Mouse (Mus musculus): ENCODE measurements around the gene Map3k5. TPM values are rescaled to one million over a fixed set of nuclear protein-coding genes. Genes with fewer than 3 reads are reported as not detected.

Gene Map3k5
- total and polyA plus RNA-seq, 3 experiments = 0.35 to 0.97 TPM; not detected in 1

DNA sequence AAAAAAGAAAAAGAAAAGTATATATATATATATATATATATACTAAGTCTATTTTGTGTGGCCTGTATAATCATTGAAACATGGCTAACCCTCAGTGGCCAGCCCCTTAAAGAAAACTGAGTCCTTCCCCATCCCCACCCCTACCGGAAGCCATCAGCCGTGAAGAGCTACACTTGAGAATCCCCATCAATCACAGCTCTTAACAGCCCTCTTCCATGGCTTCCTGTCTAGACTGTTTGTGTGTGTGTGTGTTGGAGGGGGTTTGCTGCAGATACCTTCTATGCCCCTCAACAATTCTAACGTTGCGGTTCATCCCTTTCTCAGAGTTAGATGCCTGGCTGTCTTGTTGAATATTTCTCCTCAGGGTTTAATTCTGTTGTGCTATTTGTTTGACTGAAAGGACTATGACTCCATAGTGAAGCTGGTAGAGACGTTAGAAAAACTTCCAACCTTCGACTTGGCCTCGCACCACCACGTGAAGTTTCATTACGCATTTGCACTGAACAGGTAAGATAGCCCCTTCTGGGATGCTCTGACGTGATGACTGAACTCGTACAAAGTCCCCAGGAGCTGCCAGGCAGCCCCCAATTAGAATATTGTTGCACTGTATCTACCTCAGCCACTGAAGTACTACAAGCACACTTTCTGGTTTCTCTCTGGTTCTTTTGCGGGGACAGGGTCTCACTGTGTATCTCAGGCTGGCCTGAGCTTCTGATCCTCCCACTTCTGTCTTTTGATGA is 91.7 kb downstream of the Map3k5 start:
- H3K79me2 ChIP-seq (ENCODE audit: control insufficient read depth, insufficient read depth, low read length, poor library complexity) = no peaks in the 10 kb centered on the region
- H3K27me3 ChIP-seq (ENCODE audit: control insufficient read depth in 1 of 2, insufficient read depth in 2 of 2, low read length in 2 of 2) = no peaks in the 10 kb centered on the region
- no peaks in the 10 kb centered on the region for H3K9me3 ChIP-seq (replicated peaks; ENCODE audit: insufficient read depth, low read length)
- no peak for DNase-seq (ENCODE audit: low read depth, low spot score)
- no peak for TF ChIP-seq POLR2AphosphoS5 (IDR thresholded peaks at IDR 0.05; ENCODE audit: borderline replicate concordance, low read depth, low read length)
- TF ChIP-seq CHD1 (IDR thresholded peaks at IDR 0.05; ENCODE audit: low read depth, low read length) = no peak
- TF ChIP-seq E2F4 (IDR thresholded peaks at IDR 0.05; ENCODE audit: borderline replicate concordance, low read depth, low read length) = no peak
- no peak for TF ChIP-seq MAZ (IDR thresholded peaks at IDR 0.05; ENCODE audit: low read depth, low read length)
- TF ChIP-seq TCF12 (IDR thresholded peaks at IDR 0.05; ENCODE audit: low read depth, low read length) = no peak
- TF ChIP-seq KAT2A (conservative IDR thresholded peaks at IDR 0.05; ENCODE audit: low read depth, low read length) = no peak
- TF ChIP-seq GABPA (IDR thresholded peaks at IDR 0.05; ENCODE audit: low read depth, low read length) = no peak
- no peak for TF ChIP-seq SIN3A (IDR thresholded peaks at IDR 0.05; ENCODE audit: low read length)
- no peak for TF ChIP-seq TBP (IDR thresholded peaks at IDR 0.05; ENCODE audit: low read depth, low read length)
- TF ChIP-seq ZNF384 (IDR thresholded peaks at IDR 0.05; ENCODE audit: low read depth, low read length) = no peak
- TF ChIP-seq POLR2AphosphoS2 (IDR thresholded peaks at IDR 0.05; ENCODE audit: low read length) = no peak
- no peak for TF ChIP-seq NELFE (IDR thresholded peaks at IDR 0.05; ENCODE audit: low read depth, low read length)
- TF ChIP-seq CHD2 (IDR thresholded peaks at IDR 0.05; ENCODE audit: low read length) = no peak
- TF ChIP-seq JUND (IDR thresholded peaks at IDR 0.05; ENCODE audit: low read depth, low read length) = no peak
- no peak for TF ChIP-seq ZKSCAN1 (IDR thresholded peaks at IDR 0.05; ENCODE audit: low read depth, low read length)
- TF ChIP-seq MAX (IDR thresholded peaks at IDR 0.05; ENCODE audit: low read length) = no peak
- no peak for TF ChIP-seq USF2 (IDR thresholded peaks at IDR 0.05; ENCODE audit: borderline replicate concordance in 1 of 2, insufficient read depth in 1 of 2, low read depth in 1 of 2, low read length in 2 of 2)
- no peak for TF ChIP-seq POLR2A (IDR thresholded peaks at IDR 0.05; ENCODE audit: control insufficient read depth in 1 of 2, insufficient read depth in 1 of 2, low read depth in 1 of 2, low read length in 2 of 2, poor library complexity in 1 of 2)
- H3K4me3 ChIP-seq (ENCODE audit: control insufficient read depth in 1 of 2, insufficient read depth in 1 of 2, low read depth in 2 of 2, low read length in 2 of 2) = no peak overlapping the region
- H3K4me1 ChIP-seq (ENCODE audit: control insufficient read depth in 1 of 2, insufficient read depth in 2 of 2, low read length in 2 of 2) = no peaks in the 10 kb centered on the region
- no peak overlapping the region for H3K9ac ChIP-seq (ENCODE audit: control insufficient read depth, low read depth, low read length, poor library complexity, severe bottlenecking)
- no peak overlapping the region for H3K27ac ChIP-seq (ENCODE audit: control insufficient read depth, low read depth, low read length)
- H3K36me3 ChIP-seq (ENCODE audit: control insufficient read depth in 1 of 2, insufficient read depth in 2 of 2, low read length in 2 of 2) = no peaks in the 10 kb centered on the region

DNA sequence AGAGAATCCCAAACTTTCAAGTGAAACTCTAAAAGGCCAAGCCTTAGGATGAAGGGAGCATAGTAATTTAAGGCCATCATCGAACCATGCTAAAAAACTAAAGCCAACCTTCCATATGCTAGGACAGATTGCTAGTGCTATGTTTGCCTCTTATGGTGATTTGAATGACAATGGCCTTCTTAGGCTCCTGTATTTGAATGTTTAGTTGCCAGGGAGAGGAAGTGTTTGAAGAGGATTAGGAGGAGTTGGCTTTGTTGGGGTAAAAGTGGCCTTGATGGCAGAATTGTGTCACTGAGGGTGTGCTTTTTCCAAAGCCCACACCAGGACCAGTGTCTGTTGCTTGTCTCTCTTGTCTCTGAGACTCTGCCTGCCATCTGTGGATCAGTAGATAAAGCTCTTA is 96.4 kb downstream of the Map3k5 start:
- H3K27ac ChIP-seq (ENCODE audit: control insufficient read depth, low read depth, low read length) = no peak overlapping the region
- H3K9ac ChIP-seq (ENCODE audit: control insufficient read depth, low read depth, low read length, poor library complexity, severe bottlenecking) = no peak overlapping the region
- H3K79me2 ChIP-seq (ENCODE audit: control insufficient read depth, insufficient read depth, low read length, poor library complexity) = no peaks in the 10 kb centered on the region
- H3K9me3 ChIP-seq (replicated peaks; ENCODE audit: insufficient read depth, low read length) = no peaks in the 10 kb centered on the region
- no peak overlapping the region for H3K4me3 ChIP-seq (ENCODE audit: control insufficient read depth in 1 of 2, insufficient read depth in 1 of 2, low read depth in 2 of 2, low read length in 2 of 2)
- DNase-seq (ENCODE audit: low read depth, low spot score) = no peak
- no peaks in the 10 kb centered on the region for H3K36me3 ChIP-seq (ENCODE audit: control insufficient read depth in 1 of 2, insufficient read depth in 2 of 2, low read length in 2 of 2)
- no peak for TF ChIP-seq JUND (IDR thresholded peaks at IDR 0.05; ENCODE audit: low read depth, low read length)
- no peak for TF ChIP-seq TCF12 (IDR thresholded peaks at IDR 0.05; ENCODE audit: low read depth, low read length)
- no peak for TF ChIP-seq E2F4 (IDR thresholded peaks at IDR 0.05; ENCODE audit: borderline replicate concordance, low read depth, low read length)
- TF ChIP-seq MEF2A (IDR thresholded peaks at IDR 0.05; ENCODE audit: extremely low read depth, insufficient replicate concordance, low read depth, low read length, poor library complexity, severe bottlenecking) = no peak
- TF ChIP-seq ELF1 (IDR thresholded peaks at IDR 0.05; ENCODE audit: low read depth, low read length) = no peak
- no peak for TF ChIP-seq USF2 (IDR thresholded peaks at IDR 0.05; ENCODE audit: borderline replicate concordance in 1 of 2, insufficient read depth in 1 of 2, low read depth in 1 of 2, low read length in 2 of 2)
- no peak for TF ChIP-seq ZMIZ1 (IDR thresholded peaks at IDR 0.05; ENCODE audit: low read depth, low read length)
- no peak for TF ChIP-seq NELFE (IDR thresholded peaks at IDR 0.05; ENCODE audit: low read depth, low read length)
- no peak for TF ChIP-seq MXI1 (IDR thresholded peaks at IDR 0.05; ENCODE audit: low read depth, low read length)
- no peak for TF ChIP-seq RAD21 (IDR thresholded peaks at IDR 0.05; ENCODE audit: low read depth, low read length)
- no peak for TF ChIP-seq HCFC1 (IDR thresholded peaks at IDR 0.05; ENCODE audit: low read depth, low read length)
- no peak for TF ChIP-seq ZC3H11A (IDR thresholded peaks at IDR 0.05; ENCODE audit: low read depth, low read length)
- no peak for TF ChIP-seq SIN3A (IDR thresholded peaks at IDR 0.05; ENCODE audit: low read length)
- no peak for TF ChIP-seq GABPA (IDR thresholded peaks at IDR 0.05; ENCODE audit: low read depth, low read length)
- TF ChIP-seq BHLHE40 (IDR thresholded peaks at IDR 0.05; ENCODE audit: borderline replicate concordance, low read depth, low read length) = no peak
- no peak for TF ChIP-seq ZNF384 (IDR thresholded peaks at IDR 0.05; ENCODE audit: low read depth, low read length)
- TF ChIP-seq TAL1 (IDR thresholded peaks at IDR 0.05; ENCODE audit: low read length) = no peak
- no peaks in the 10 kb centered on the region for H3K27me3 ChIP-seq (ENCODE audit: control insufficient read depth in 1 of 2, insufficient read depth in 2 of 2, low read length in 2 of 2)
- no peaks in the 10 kb centered on the region for H3K4me1 ChIP-seq (ENCODE audit: control insufficient read depth in 1 of 2, insufficient read depth in 2 of 2, low read length in 2 of 2)
